Mouse (Mus musculus) CH12.LX (cell line): Measurements from ENCODE around the gene Meis2.

Experiments
- CHD2 ChIP-seq: IDR thresholded peaks from 2 replicates; pipeline ENCODE4 v1.6.1; 2011; ENCODE audit warnings: low read length, improper control_type of control experiment
- CTCF ChIP-seq, 2 experiments: IDR thresholded peaks in 1 of 2; conservative IDR thresholded peaks in 1 of 2; 2 replicates each; pipeline ENCODE4 v1.5.1; 2011 to 2012; ENCODE audit warnings: low read depth in 2 of 2, low read length in 2 of 2, improper control_type of control experiment in 1 of 2, inconsistent platforms in 1 of 2, mild to moderate bottlenecking in 1 of 2, moderate library complexity in 1 of 2
- E2F4 ChIP-seq: IDR thresholded peaks from 2 replicates; pipeline ENCODE4 v1.6.1; 2011; ENCODE audit warnings: low read depth, low read length, improper control_type of control experiment; ENCODE audit not compliant: insufficient replicate concordance
- EP300 ChIP-seq: IDR thresholded peaks from 2 replicates; pipeline ENCODE4 v1.6.1; 2011; ENCODE audit warnings: low read length, improper control_type of control experiment
- HCFC1 ChIP-seq: IDR thresholded peaks from 2 replicates; pipeline ENCODE4 v1.6.1; 2012; ENCODE audit warnings: low read depth, mild to moderate bottlenecking, inconsistent platforms, low read length, improper control_type of control experiment
- NRF1 ChIP-seq: IDR thresholded peaks from 2 replicates; pipeline ENCODE4 v1.6.1; 2014; ENCODE audit warnings: low read depth, mild to moderate bottlenecking, inconsistent platforms, low read length, improper control_type of control experiment, moderate library complexity
- POLR2A ChIP-seq: IDR thresholded peaks from 2 replicates; pipeline ENCODE4 v1.6.1; 2011; ENCODE audit warnings: low read depth, mild to moderate bottlenecking, improper control_type of control experiment, low read length
- POLR2AphosphoS2 ChIP-seq: IDR thresholded peaks from 2 replicates; pipeline ENCODE4 v1.6.1; 2011; ENCODE audit warnings: low read depth, low read length, improper control_type of control experiment
- UBTF ChIP-seq: IDR thresholded peaks from 2 replicates; pipeline ENCODE4 v1.6.1; 2012; ENCODE audit warnings: low read depth, mild to moderate bottlenecking, inconsistent platforms, low read length, improper control_type of control experiment, moderate library complexity
- ZC3H11A ChIP-seq: IDR thresholded peaks from 2 replicates; pipeline ENCODE4 v1.6.1; 2012; ENCODE audit warnings: low read depth, mild to moderate bottlenecking, inconsistent platforms, low read length, improper control_type of control experiment

DNA sequence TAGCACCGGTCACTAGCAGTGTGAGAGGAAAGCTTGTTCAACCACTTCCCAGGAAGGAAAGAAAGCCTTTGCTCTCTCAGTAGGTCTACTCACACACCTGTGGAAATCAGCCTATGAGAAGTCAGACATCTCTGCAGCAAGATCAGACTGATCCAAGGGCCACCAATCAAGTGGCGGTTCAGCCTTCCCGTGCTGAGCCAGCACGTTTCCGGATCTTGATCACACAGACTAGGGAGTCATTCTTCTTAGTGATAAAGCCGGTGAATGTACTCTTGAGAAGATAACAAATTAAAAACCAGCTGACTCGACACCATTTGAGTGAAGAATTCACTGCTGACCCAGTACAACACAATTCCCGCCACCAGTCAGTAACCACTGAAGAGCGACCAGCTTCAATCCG lies 50.1 kb downstream of the Meis2 start:
- TF ChIP-seq EP300: no peak
- no peak for TF ChIP-seq NRF1
- no peak for TF ChIP-seq CHD2
- no peak for TF ChIP-seq E2F4
- TF ChIP-seq CTCF (conservative IDR thresholded peaks at IDR 0.05 in 1 of 2, IDR thresholded peaks at IDR 0.05 in 1 of 2; ENCODE audit: low read depth in 2 of 2, low read length in 2 of 2): no peak
- no peak for TF ChIP-seq HCFC1
- no peak for TF ChIP-seq POLR2AphosphoS2
- TF ChIP-seq ZC3H11A: no peak
- no peak for TF ChIP-seq UBTF
- TF ChIP-seq POLR2A: no peak
